Mouse (Mus musculus): ENCODE results near the gene Abhd14a. TPM values are rescaled to one million over a fixed set of nuclear protein-coding genes. Genes with fewer than 3 reads are reported as not detected.
A peak's percentile ranks its signal among the peaks of the same experiment; 100 is the strongest.

The Abhd14a gene
- polyA plus RNA-seq, 1 experiment from 2014 or later = 46.2 TPM

GRCm38 (mm10) chr9:106476002-106476923 lies 28.8 kb upstream of the Abhd14a start:
- no peak for DNase-seq (ENCODE audit: low spot score)
- Histone ChIP-seq H3K4me1 (peaks cover 64% of the 10 kb centered on the region), H3K27ac (peak overlapping the region; percentile 53)

DNA sequence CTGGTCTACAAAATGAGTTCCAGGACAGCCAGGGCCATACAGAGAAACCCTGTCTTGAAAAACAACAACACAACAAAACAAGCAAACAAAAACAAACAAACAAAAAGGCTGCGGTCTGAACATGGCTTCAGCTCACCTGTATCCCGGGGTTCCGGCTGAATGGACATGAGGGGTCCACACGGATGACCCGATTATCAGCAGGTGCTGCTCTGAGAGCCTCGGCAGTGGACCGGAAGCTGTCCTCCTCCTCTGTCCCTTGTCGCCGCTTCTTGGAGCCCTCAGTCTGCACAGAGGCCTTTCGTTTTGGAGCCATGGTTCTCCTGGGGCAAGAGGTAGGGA lies 28.2 kb upstream of the Abhd14a start, which contains the start of gene Rrp9:
Gene Rrp9 (plus strand): TSS at position 301 of the 339 bp plus-strand sequence.
- Histone ChIP-seq H3K27me3 (ENCODE audit: insufficient read depth, poor library complexity, severe bottlenecking) (peaks cover 11% of the 10 kb centered on the region; the same call in 1 of the 2 replicates), H3K36me3 (peaks cover 15% of the 10 kb centered on the region), H3K9me3 (no peaks in the 10 kb centered on the region), H3K4me1 (peaks cover 61% of the 10 kb centered on the region), H3K4me3 (peak within 1 kb of the TSS; percentile 83), H3K27ac (peak within 1 kb of the TSS; percentile 53)
- DNase-seq (ENCODE audit: low spot score) = no peak
- WGBS = 87% methylated on average over 10 of the region's 10 CpGs

More at GRCm38 (mm10) chr9:106476002-106476923, 28.8 kb upstream of the Abhd14a start:
- Histone ChIP-seq H3K9me3 (no peaks in the 10 kb centered on the region), H3K27me3 (ENCODE audit: insufficient read depth, poor library complexity, severe bottlenecking) (peaks cover 8% of the 10 kb centered on the region; the same call in 1 of the 2 replicates), H3K4me3 (peak overlapping the region; percentile 83), H3K36me3 (peaks cover 21% of the 10 kb centered on the region)
- WGBS = 30% methylated on average over 16 of the region's 16 CpGs

- Histone ChIP-seq H3K9me3 (no peaks in the 10 kb centered on the region), H3K27ac (0 out of 2 replicates have a peak overlapping the region, but pooled peaks have one; percentile 17), H3K27me3 (ENCODE audit: insufficient read depth, poor library complexity, severe bottlenecking) (peaks cover 11% of the 10 kb centered on the region; the same call in 1 of the 2 replicates), H3K4me1 (peaks cover 61% of the 10 kb centered on the region), H3K4me3 (no peak overlapping the region), H3K36me3 (peaks cover 9% of the 10 kb centered on the region; the same call in 1 of the 2 replicates)
- 71% methylated on average over 7 of the region's 7 CpGs for WGBS
- no peak for DNase-seq (ENCODE audit: low spot score)
Measured at GRCm38 (mm10) chr9:106475046-106475445, 27.6 kb upstream of the Abhd14a start.

DNA sequence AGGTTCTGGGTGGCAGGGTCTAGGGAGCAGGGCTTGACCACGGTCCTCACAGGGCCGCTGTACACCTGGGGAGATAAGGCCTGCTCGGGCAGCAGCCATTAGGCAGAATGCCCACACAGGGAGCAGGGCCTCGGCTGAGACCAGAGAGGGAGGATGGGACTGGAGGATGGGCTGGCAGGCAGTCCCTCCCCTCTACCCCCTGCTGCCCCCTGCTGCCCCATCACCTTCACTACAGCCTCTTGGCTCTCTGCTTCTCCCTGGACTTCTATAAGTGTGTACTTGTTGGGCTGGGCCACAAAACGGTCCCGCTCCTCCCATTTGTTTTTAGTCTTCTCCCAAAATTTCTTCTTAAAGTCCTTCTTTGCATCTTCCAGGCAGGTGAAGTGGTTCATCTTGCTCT lies 27.0 kb upstream of the Abhd14a start:
- H3K36me3 ChIP-seq = peaks cover 4% of the 10 kb centered on the region; the same call in 1 of the 2 replicates
- H3K4me1 ChIP-seq = peaks cover 61% of the 10 kb centered on the region
- DNase-seq (ENCODE audit: low spot score) = peak; percentile 90
- WGBS = 7% methylated on average over 6 of the region's 6 CpGs
- H3K27me3 ChIP-seq (ENCODE audit: insufficient read depth, poor library complexity, severe bottlenecking) = peaks cover 11% of the 10 kb centered on the region; the same call in 1 of the 2 replicates
- no peaks in the 10 kb centered on the region for H3K9me3 ChIP-seq
- H3K27ac ChIP-seq = peak overlapping the region; percentile 72; the same call in 1 of the 2 replicates
- H3K4me3 ChIP-seq = no peak overlapping the region

- 66% methylated on average over 5 of the region's 5 CpGs for WGBS
- Histone ChIP-seq H3K27ac (0 out of 2 replicates have a peak overlapping the region, but pooled peaks have one; percentile 72), H3K27me3 (ENCODE audit: insufficient read depth, poor library complexity, severe bottlenecking) (peaks cover 11% of the 10 kb centered on the region; the same call in 1 of the 2 replicates), H3K4me3 (no peak overlapping the region), H3K4me1 (peaks cover 61% of the 10 kb centered on the region), H3K36me3 (no peaks in the 10 kb centered on the region), H3K9me3 (no peaks in the 10 kb centered on the region)
- DNase-seq (ENCODE audit: low spot score) = no peak
Measured at GRCm38 (mm10) chr9:106473753-106474105, 26.3 kb upstream of the Abhd14a start.

DNA sequence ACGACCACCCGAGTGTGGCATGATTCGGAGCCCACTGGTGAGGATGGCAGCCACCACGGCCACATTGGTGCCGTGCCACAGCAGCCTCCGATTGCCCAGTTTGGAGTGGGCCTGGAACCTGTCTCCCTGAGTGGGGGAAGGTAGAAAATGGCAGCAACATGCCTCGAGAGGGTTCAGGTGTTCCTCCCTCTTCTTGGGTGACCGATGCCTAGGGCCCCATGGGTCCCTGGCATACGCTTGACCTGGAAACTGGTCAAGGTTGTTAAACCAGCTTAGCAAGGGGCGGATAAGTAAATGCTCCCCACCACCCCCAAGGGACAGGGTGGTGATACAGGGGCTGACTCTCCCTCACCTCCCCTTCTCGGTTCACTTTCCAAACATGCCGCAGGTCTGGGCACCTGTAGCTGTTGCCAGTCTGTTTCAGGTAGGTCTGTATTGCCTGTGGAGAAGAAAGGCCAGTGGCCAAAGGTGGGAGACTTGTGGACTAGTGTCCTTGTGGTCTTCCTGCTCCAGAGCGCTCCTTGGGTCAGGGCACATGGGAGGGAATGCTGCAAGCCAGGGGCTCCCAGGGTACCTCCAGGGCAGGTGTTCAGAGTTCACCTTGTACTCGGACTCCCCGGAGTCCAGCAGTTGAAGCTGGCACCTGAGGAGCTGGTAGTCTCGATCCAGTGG lies 25.7 kb upstream of the Abhd14a start:
- Histone ChIP-seq H3K4me1 (peaks cover 59% of the 10 kb centered on the region), H3K27me3 (ENCODE audit: insufficient read depth, poor library complexity, severe bottlenecking) (peaks cover 11% of the 10 kb centered on the region; the same call in 1 of the 2 replicates), H3K27ac (peak overlapping the region; percentile 76; the same call in 1 of the 2 replicates), H3K9me3 (no peaks in the 10 kb centered on the region), H3K36me3 (no peaks in the 10 kb centered on the region), H3K4me3 (no peak overlapping the region)
- DNase-seq (ENCODE audit: low spot score) = no peak
- WGBS = 89% methylated on average over 16 of the region's 16 CpGs

GRCm38 (mm10) chr9:106472321-106472720 lies 24.8 kb upstream of the Abhd14a start:
- no peak overlapping the region for H3K4me3 ChIP-seq
- DNase-seq (ENCODE audit: low spot score) = no peak
- H3K9me3 ChIP-seq = no peaks in the 10 kb centered on the region
- no peaks in the 10 kb centered on the region for H3K36me3 ChIP-seq
- peaks cover 51% of the 10 kb centered on the region for H3K4me1 ChIP-seq
- peak overlapping the region; percentile 76 for H3K27ac ChIP-seq
- H3K27me3 ChIP-seq (ENCODE audit: insufficient read depth, poor library complexity, severe bottlenecking) = peaks cover 11% of the 10 kb centered on the region; the same call in 1 of the 2 replicates
- 50% methylated on average over 4 of the region's 4 CpGs for WGBS

GRCm38 (mm10) chr9:106471892-106472291 lies 24.4 kb upstream of the Abhd14a start:
- Histone ChIP-seq H3K4me1 (peaks cover 51% of the 10 kb centered on the region), H3K36me3 (no peaks in the 10 kb centered on the region), H3K27me3 (ENCODE audit: insufficient read depth, poor library complexity, severe bottlenecking) (peaks cover 14% of the 10 kb centered on the region; the same call in 1 of the 2 replicates), H3K27ac (peak overlapping the region; percentile 76), H3K4me3 (peak overlapping the region; percentile 44), H3K9me3 (no peaks in the 10 kb centered on the region)
- WGBS = 9% methylated on average over 5 of the region's 5 CpGs
- DNase-seq (ENCODE audit: low spot score) = peak; percentile 87

GRCm38 (mm10) chr9:106470991-106471750 lies 23.7 kb upstream of the Abhd14a start:
- 62% methylated on average over 14 of the region's 14 CpGs for WGBS
- H3K4me1 ChIP-seq = peaks cover 46% of the 10 kb centered on the region
- no peak for DNase-seq (ENCODE audit: low spot score)
- no peaks in the 10 kb centered on the region for H3K36me3 ChIP-seq
- peak overlapping the region; percentile 76 for H3K27ac ChIP-seq
- peak overlapping the region; percentile 44 for H3K4me3 ChIP-seq
- no peaks in the 10 kb centered on the region for H3K9me3 ChIP-seq
- peaks cover 17% of the 10 kb centered on the region; the same call in 1 of the 2 replicates for H3K27me3 ChIP-seq (ENCODE audit: insufficient read depth, poor library complexity, severe bottlenecking)

GRCm38 (mm10) chr9:106469776-106470175 lies 22.3 kb upstream of the Abhd14a start:
- Histone ChIP-seq H3K9me3 (no peaks in the 10 kb centered on the region), H3K4me1 (peaks cover 48% of the 10 kb centered on the region), H3K27ac (no peak overlapping the region), H3K36me3 (0 out of 2 replicates have a peak, but pooled peaks cover 4% of the 10 kb centered on the region), H3K27me3 (ENCODE audit: insufficient read depth, poor library complexity, severe bottlenecking) (peaks cover 30% of the 10 kb centered on the region), H3K4me3 (no peak overlapping the region)
- WGBS = 60% methylated on average over 9 of the region's 9 CpGs
- DNase-seq (ENCODE audit: low spot score) = no peak

- H3K27me3 ChIP-seq (ENCODE audit: insufficient read depth, poor library complexity, severe bottlenecking) = peaks cover 34% of the 10 kb centered on the region
- 73% methylated on average over 6 of the region's 6 CpGs for WGBS
- no peaks in the 10 kb centered on the region for H3K9me3 ChIP-seq
- no peak for DNase-seq (ENCODE audit: low spot score)
- peaks cover 7% of the 10 kb centered on the region; the same call in 1 of the 2 replicates for H3K36me3 ChIP-seq
- peaks cover 48% of the 10 kb centered on the region for H3K4me1 ChIP-seq
- no peak overlapping the region for H3K4me3 ChIP-seq
- no peak overlapping the region for H3K27ac ChIP-seq
Measured at GRCm38 (mm10) chr9:106469317-106469716, 21.8 kb upstream of the Abhd14a start.

- no peak overlapping the region for H3K27ac ChIP-seq
- 89% methylated on average over 7 of the region's 7 CpGs for WGBS
- peaks cover 42% of the 10 kb centered on the region for H3K27me3 ChIP-seq (ENCODE audit: insufficient read depth, poor library complexity, severe bottlenecking)
- H3K4me3 ChIP-seq = no peak overlapping the region
- no peaks in the 10 kb centered on the region for H3K9me3 ChIP-seq
- H3K36me3 ChIP-seq = peaks cover 21% of the 10 kb centered on the region
- DNase-seq (ENCODE audit: low spot score) = no peak
- H3K4me1 ChIP-seq = peaks cover 45% of the 10 kb centered on the region
Measured at GRCm38 (mm10) chr9:106467746-106468145, 20.3 kb upstream of the Abhd14a start.

All from heart, embryonic 10.5 days (tissue).